Mouse (Mus musculus): ENCODE data around the gene Gm7137.
"Not testable (repeated sequence)": the region's sequence is repeated elsewhere in the genome, so short reads cannot be mapped to it uniquely, and the experiment has no call there.

The Gm7137 gene

GRCm38 (mm10) chr10:77787876-77788275, at the start of gene Gm7137:
Gene Gm7137, minus strand, starts transcription at chr10:77788200.
- DNase-seq = not testable (repeated sequence)

GRCm38 (mm10) chr10:77835647-77836046, 47.6 kb upstream of the Gm7137 start, which contains the start of gene Krtap10-10:
Gene Krtap10-10, plus strand, starts transcription at chr10:77835947.
- DNase-seq = no peak

DNA sequence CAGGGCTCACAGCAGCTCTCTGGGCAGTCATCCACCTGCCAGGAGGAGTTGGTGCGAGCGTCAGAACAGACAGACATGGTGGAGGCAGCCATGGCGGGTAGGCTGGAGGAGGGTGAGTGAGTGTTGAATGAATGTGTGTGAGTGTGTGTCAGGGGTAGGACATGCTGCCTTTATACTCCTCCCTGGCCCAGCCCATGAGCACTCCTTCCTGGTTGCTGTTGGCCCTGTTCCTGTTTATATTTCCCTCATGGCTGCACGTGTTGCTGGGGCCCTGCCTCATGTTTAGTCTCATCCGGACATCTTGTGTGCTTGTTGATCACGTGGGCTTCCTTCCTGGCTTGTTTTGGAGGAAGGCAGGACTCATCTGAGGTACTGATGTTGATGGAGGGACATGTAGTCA, 39.0 kb upstream of the Gm7137 start, which contains the start of gene Krtap10-4:
TSS of gene Krtap10-4 (minus strand) at position 145 of the 400 bp plus-strand sequence.
- DNase-seq = no peak

- no peak for DNase-seq
These were observed 31.2 kb upstream of the Gm7137 start for GRCm38 (mm10) chr10:77819203-77819602.

- DNase-seq = no peak
These were observed 30.5 kb upstream of the Gm7137 start for GRCm38 (mm10) chr10:77818523-77818922.

- DNase-seq = peak in 1 of 2 experiments; percentile 17
These were observed 27.5 kb upstream of the Gm7137 start for GRCm38 (mm10) chr10:77815514-77815913.

GRCm38 (mm10) chr10:77814382-77814781, 26.4 kb upstream of the Gm7137 start, which contains the start of gene Gm2696:
Gene Gm2696, plus strand, starts transcription at chr10:77814682.
- DNase-seq = no peak

DNA sequence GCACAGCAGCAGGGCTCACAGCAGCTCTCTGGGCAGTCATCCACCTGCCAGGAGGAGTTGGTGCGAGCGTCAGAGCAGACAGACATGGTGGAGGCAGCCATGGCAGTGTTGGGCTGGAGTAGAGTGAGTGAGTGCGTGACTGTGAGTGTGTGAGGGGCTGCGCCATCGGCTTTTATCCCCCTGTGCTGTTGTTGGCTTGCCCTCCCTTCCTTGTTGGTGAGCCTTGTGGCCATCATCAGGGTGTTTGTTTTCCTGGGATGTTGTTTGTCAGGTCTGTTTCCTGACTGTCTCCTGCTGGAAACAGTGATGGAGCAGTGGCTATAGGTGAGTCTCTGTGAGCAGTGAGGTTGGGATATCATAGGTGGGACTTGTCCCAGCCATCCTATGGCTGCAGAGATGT, 23.7 kb upstream of the Gm7137 start, which contains the start of gene Gm9507:
TSS of gene Gm9507 (minus strand) at position 101 of the 400 bp plus-strand sequence.
- DNase-seq = no peak

GRCm38 (mm10) chr10:77804095-77804494, 16.1 kb upstream of the Gm7137 start:
- no peak for DNase-seq

- no peak for DNase-seq
These were observed 11.0 kb upstream of the Gm7137 start, which contains the start of gene Gm19668 for GRCm38 (mm10) chr10:77798921-77799508. Gene Gm19668, minus strand, starts transcription at chr10:77799133.

DNA sequence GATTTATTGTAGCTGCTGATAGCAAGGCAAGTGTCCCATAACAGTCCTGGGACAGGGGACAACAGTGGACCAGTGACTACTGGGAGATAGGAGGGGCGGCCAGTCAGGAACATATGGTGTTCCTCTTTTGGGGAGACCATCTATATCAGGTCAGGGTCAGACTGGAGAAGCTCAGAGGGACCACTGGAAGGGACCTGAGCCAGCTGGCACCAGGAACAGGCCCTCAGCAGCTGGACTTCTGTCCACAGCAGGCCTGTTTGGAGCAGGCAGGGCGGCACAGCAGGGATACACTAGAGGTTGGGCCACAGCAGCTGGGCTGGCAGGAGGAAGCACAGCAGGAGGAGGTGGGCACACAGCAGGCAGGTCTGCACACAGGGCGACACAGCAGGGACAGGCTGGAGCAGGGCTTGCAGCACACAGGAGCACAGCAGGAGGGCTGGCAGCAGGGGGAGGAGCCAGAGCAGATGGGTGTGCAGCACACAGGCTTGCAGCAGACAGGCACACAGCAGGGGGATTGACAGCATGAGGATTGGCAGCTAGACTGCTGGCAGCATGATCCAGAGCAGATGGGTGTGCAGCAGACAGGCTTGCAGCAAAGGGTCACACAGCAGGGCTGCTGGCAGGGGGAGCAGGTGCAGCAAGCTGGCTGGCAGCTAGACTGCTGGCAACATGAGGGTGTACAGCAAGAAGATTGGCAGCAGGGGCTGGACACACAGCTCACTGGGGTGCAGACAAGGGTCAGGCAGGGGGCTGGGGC, 10.3 kb upstream of the Gm7137 start:
- peak in 1 of 2 experiments; percentile 19 for DNase-seq

DNA sequence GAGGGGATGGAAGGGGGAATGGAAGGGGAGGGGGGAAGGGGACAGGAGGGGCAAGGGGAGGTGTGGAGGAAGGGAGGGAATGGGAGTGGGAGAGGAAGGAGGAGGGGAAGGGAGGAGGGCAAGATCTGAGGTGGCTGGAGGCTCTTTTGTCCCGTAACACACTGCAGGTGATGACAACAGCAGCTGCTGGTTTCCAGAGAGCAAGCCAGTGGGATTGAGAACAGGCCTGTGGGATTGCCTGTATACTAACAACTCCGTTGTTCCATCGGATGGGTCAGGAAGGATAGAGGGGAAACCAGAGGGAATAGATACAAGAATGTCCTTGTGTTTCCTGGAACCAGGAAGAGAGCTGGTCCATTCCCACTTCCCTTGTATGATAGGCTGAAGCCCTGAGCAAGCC, 9.7 kb upstream of the Gm7137 start:
- no peak for DNase-seq

GRCm38 (mm10) chr10:77794976-77795375, 7.0 kb upstream of the Gm7137 start, which contains the start of gene Gm9639:
Gene Gm9639, minus strand, starts transcription at chr10:77795076.
- no peak for DNase-seq

DNA sequence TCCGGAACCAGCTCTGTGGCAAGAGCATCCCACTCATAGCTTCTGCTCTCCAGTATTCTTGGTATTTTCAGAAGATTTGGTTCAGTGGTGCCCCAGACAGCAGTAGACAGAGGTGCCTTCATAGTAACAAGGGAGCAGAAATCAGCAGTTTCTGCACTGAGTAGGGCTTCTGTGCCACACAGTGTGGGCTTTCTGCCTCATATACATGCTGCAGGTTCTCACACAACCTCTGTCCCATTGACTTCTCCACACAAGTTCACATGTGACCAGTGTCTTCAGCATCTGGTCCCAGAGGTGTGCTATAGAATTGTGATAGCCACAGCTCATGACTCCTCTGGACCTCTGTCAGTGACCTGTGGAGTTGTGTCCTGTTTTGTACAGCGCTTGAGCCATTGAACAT, 621 bp upstream of the Gm7137 start:
- no peak for DNase-seq

DNA sequence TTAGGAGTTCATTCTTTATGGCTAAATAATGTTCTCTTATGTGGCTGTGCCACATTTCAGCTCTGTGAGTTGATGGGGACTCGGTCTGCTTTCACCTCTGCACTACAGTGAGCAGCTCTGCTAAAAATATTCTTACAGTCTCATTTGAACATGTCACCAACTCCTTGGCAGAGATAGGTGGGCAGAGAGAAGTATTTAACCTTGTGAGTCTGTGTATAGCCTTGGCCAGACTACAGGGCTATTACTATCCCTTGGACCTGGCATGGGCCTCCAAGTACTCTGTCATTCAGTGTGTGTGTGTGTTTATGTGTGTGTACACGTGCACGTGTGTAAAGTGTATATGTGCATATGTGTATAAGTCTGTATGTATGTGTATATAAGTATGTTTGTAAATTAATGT, 4.6 kb downstream of the Gm7137 start:
- not testable (repeated sequence) for DNase-seq

DNA sequence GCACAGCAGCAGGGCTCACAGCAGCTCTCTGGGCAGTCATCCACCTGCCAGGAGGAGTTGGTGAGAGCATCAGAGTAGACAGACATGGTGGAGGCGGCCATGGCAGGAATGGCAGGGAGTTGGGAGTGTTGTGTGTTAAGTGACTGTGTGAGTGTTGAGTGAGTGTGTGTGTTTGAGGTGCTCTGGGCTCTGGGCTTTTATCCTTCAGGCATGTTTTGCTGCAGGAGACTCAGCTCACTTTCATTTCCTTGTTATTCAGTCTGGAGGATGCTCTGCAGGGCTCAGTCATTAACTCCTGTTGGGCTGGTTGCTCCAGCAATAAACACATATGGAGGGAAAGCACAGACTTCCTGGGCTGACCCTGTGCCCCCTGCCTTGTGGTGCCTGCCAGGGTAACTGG, 5.6 kb downstream of the Gm7137 start, which contains the start of gene Gm3250:
TSS of gene Gm3250 (minus strand) at position 101 of the 400 bp plus-strand sequence.
- DNase-seq = not testable (repeated sequence)

DNA sequence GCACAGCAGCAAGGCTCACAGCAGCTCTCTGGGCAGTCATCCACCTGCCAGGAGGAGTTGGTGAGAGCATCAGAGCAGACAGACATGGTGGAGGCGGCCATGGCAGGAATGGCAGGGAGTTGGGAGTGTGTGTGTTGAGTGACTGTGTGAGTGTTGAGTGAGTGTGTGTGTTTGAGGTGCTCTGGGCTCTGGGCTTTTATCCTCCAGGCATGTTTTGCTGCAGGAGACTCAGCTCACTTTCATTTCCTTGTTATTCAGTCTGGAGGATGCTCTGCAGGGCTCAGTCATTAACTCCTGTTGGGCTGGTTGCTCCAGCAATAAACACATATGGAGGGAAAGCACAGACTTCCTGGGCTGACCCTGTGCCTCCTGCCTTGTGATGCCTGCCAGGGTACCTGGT, 11.2 kb downstream of the Gm7137 start, which contains the start of gene Gm7138:
TSS of gene Gm7138 (minus strand) at position 101 of the 400 bp plus-strand sequence.
- DNase-seq = not testable (repeated sequence)

GRCm38 (mm10) chr10:77772142-77772541, 15.9 kb downstream of the Gm7137 start:
- not testable (repeated sequence) for DNase-seq

- DNase-seq = not testable (repeated sequence)
These were observed 16.8 kb downstream of the Gm7137 start, which contains the start of gene Gm3238 for GRCm38 (mm10) chr10:77771225-77771624. Gene Gm3238, minus strand, starts transcription at chr10:77771325.

- no peak for DNase-seq
These were observed 18.3 kb downstream of the Gm7137 start for GRCm38 (mm10) chr10:77769727-77770126.

GRCm38 (mm10) chr10:77759582-77759981, 28.4 kb downstream of the Gm7137 start, which contains the start of gene Gm3233:
Gene Gm3233, minus strand, starts transcription at chr10:77759682.
- DNase-seq = not testable (repeated sequence)

DNA sequence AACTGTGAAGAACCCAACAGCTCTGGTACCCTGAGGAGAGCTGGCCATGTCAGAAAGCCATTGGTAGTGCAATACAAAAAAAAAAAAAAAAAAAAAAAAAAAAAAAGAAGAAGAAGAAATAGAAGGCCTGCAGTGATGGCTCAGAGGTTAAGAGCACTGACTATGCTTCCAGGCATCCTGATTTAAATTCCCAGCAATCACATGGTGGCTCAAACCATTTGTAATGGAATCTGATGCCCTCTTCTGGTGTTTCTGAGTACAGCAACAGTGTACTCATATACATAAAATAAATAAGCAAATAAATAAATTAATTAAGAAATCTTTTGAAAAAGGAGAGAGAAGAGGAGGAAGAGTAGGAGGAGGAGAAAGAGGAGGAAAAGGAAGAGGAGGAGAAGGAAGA, 34.6 kb downstream of the Gm7137 start:
- no peak for DNase-seq

GRCm38 (mm10) chr10:77752312-77752711, 35.7 kb downstream of the Gm7137 start:
- DNase-seq = not testable (repeated sequence)
